Mouse (Mus musculus) Muller cell, postnatal 12 days (primary cell): ENCODE measurements around the gene M1ap.

Experiments
- DNase-seq: peaks from one replicate; pipeline ENCODE4 v3.0.0-alpha.2; 2015; ENCODE audit errors: inconsistent ontology term

Gene M1ap

GRCm38 (mm10) chr6:83006114-83006513 is 59.4 kb downstream of the M1ap start:
- peak; percentile 59 for DNase-seq

- DNase-seq = no peak
Observed at GRCm38 (mm10) chr6:83008659-83009058, 62.0 kb downstream of the M1ap start.

- no peak for DNase-seq
Observed at GRCm38 (mm10) chr6:83010010-83010409, 63.3 kb downstream of the M1ap start.

- DNase-seq = no peak
Observed at GRCm38 (mm10) chr6:83011255-83011654, 64.6 kb downstream of the M1ap start.

GRCm38 (mm10) chr6:83011756-83012155 is 65.1 kb downstream of the M1ap start:
- no peak for DNase-seq

- peak; percentile 83 for DNase-seq
Observed at GRCm38 (mm10) chr6:83013444-83013843, 66.7 kb downstream of the M1ap start.

GRCm38 (mm10) chr6:83014482-83015466 is 68.1 kb downstream of the M1ap start:
- DNase-seq = peak; percentile 14

GRCm38 (mm10) chr6:83015749-83016148 is 69.0 kb downstream of the M1ap start:
- no peak for DNase-seq

- peak; percentile 66 for DNase-seq
Observed at GRCm38 (mm10) chr6:83017190-83017589, 70.5 kb downstream of the M1ap start.

- no peak for DNase-seq
Observed at GRCm38 (mm10) chr6:83019044-83019443, 72.3 kb downstream of the M1ap start.

GRCm38 (mm10) chr6:83020121-83020520 is 73.4 kb downstream of the M1ap start:
- DNase-seq = no peak

GRCm38 (mm10) chr6:83020836-83021593 is 74.3 kb downstream of the M1ap start:
- no peak for DNase-seq

GRCm38 (mm10) chr6:83023008-83023407 is 76.3 kb downstream of the M1ap start:
- DNase-seq = no peak

- peak; percentile 58 for DNase-seq
Observed at GRCm38 (mm10) chr6:83023786-83024185, 77.1 kb downstream of the M1ap start.

- peak; percentile 18 for DNase-seq
Observed at GRCm38 (mm10) chr6:83024421-83024820, 77.7 kb downstream of the M1ap start.

- DNase-seq = no peak
Observed at GRCm38 (mm10) chr6:83025221-83025620, 78.5 kb downstream of the M1ap start.

- no peak for DNase-seq
Observed at GRCm38 (mm10) chr6:83027293-83027692, 80.6 kb downstream of the M1ap start.

GRCm38 (mm10) chr6:83027706-83028105 is 81.0 kb downstream of the M1ap start:
- DNase-seq = peak; percentile 70

GRCm38 (mm10) chr6:83029777-83030176 is 83.1 kb downstream of the M1ap start:
- no peak for DNase-seq

GRCm38 (mm10) chr6:83031111-83031510 is 84.4 kb downstream of the M1ap start:
- no peak for DNase-seq

- peak; percentile 16 for DNase-seq
Observed at GRCm38 (mm10) chr6:83031921-83032590, 85.4 kb downstream of the M1ap start.

GRCm38 (mm10) chr6:83032769-83033191 is 86.1 kb downstream of the M1ap start:
- peak; percentile 68 for DNase-seq
